Mouse (Mus musculus): ENCODE data around the gene Trap1.

- TF ChIP-seq MAFK (IDR thresholded peaks at IDR 0.05; ENCODE audit: insufficient read depth, low read depth, low read length) (no peak), ZC3H11A (IDR thresholded peaks at IDR 0.05; ENCODE audit: borderline replicate concordance, low read depth, low read length) (no peak), HCFC1 (IDR thresholded peaks at IDR 0.05; ENCODE audit: borderline replicate concordance, insufficient read depth, low read length) (no peak), CHD2 (IDR thresholded peaks at IDR 0.05; ENCODE audit: low read depth, low read length) (no peak)
These were observed 7.4 kb upstream of the Trap1 start for GRCm38 (mm10) chr16:4085051-4085450.

Measured in ES-E14 (cell line).